Mouse (Mus musculus): ENCODE measurements around the gene Fanca.
"Not testable (repeated sequence)": the region's sequence is repeated elsewhere in the genome, so short reads cannot be mapped to it uniquely, and the experiment has no call there.

Fanca gene

DNA sequence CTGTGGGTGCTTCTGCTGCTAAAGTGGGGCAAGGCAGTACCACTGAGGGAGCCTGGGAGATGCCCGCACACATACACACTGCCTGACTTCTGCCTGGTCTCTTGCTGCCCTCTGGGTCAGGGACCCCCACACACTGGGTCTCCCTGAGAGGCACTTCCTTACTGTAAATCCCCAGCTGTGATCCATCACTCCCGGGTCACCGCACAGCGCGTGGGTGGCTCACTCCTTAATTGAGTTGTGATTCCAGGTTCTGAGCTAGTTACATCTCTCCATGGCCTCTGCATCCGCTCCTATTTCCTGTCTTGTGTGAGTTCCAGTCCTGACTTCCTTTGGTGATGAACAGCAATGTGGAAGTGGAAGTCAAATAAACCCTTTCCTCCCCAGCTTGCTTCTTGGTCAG lies 12.3 kb upstream of the Fanca start:
- no peak for DNase-seq (ENCODE audit: low read depth)

DNA sequence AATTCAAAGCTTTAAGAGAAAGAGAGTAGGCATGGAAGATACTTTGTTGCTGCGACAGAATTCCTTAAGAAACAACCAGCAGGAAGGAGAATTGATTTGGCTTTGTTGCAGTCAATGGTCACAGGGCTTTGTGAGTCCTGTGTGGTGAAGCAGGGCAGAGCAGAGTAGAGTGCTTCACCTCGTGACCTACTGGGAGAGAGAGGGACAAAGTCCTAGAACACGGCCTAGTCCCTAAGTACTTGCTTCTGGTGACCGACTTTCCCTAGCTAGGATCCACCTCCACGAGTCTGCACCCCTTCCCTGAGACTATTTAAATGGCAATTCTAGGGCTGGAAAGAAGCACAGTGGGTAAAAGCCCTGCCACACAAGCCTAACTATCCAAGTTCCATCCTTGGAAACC lies 11.6 kb upstream of the Fanca start:
- no peak for DNase-seq (ENCODE audit: low read depth)

- no peak for DNase-seq (ENCODE audit: low read depth)
Measured at GRCm38 (mm10) chr8:123329350-123329749, 11.0 kb upstream of the Fanca start.

- no peak for DNase-seq (ENCODE audit: low read depth)
Measured at GRCm38 (mm10) chr8:123328552-123328951, 10.2 kb upstream of the Fanca start.

DNA sequence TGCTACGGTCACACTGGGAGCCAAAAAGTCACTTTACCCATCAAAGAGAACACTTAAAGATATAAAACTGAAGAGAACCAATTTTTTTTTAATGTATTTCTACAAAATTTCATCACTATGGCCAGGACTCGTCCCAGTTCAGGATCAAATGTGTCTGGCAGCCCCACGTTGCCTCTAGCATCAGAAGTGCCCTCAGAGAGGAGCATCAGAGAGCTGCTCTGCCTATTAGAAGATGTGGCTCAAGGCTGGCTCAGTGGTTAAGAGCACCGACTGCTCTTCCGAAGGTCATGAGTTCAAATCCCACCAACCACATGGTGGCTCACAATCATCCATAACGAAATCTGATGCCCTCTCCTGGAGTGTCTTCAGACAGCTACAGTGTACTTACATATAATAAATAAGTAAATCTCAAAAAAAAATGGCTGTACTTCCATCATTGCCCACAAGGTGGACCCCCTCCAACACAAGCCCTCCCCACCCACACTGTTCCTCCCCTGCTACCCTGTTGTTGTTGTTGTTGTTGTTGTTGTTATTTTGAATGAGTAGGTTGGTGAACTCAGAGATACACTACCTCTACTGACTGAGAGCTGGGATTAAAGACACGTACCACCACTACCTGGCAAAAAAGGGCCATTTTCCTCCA lies 1.3 kb upstream of the Fanca start:
- DNase-seq (ENCODE audit: low read depth), result peak; percentile 65

GRCm38 (mm10) chr8:123317781-123318466 lies 452 bp downstream of the Fanca start:
- DNase-seq (ENCODE audit: low read depth), result no peak

GRCm38 (mm10) chr8:123308738-123309137 lies 9.6 kb downstream of the Fanca start:
- no peak for DNase-seq (ENCODE audit: low read depth)

DNA sequence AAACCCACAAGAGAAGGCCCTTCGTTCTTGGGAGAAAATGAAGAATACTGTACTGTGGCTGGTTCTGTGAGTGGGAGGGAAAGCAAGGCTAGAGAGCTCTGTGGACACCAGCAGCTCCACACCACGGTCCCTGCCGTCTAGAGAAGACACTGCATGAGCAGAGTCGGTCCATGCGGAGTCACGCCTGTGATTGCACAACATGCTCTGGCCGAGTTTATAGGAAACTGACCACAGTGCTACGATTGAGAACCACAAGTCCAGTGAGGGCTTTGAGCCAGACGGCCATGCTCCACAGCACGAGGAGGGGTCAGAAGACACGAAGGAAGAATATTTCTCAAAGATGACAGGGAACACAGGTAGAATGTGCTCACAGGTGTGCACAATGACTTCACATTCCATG lies 20.1 kb downstream of the Fanca start:
- DNase-seq (ENCODE audit: low read depth), result no peak

GRCm38 (mm10) chr8:123292785-123293184 lies 25.6 kb downstream of the Fanca start:
- no peak for DNase-seq (ENCODE audit: low read depth)

GRCm38 (mm10) chr8:123292281-123292680 lies 26.1 kb downstream of the Fanca start:
- DNase-seq (ENCODE audit: low read depth), result no peak

DNA sequence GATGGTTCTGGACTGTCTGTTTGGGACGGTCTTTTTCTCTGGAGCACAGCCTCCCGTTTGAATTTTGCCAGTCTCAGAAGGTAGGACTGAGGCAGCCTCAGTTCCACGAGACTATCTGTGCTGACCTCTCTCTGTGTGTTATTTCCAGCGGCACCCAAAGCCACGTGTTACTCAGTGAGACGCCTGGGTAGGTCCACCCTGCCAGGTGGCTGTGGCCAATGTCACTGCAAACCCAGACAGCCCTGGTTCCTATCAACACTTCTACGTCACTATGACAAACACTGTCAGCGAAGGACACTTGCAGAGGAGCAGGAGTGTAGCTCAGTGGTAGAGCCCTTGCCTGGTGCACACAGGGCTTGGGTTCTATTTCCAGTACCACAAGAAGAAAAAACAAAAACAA lies 26.7 kb downstream of the Fanca start:
- DNase-seq (ENCODE audit: low read depth), result no peak

- DNase-seq (ENCODE audit: low read depth), result no peak
Measured at GRCm38 (mm10) chr8:123290679-123291078, 27.7 kb downstream of the Fanca start.

DNA sequence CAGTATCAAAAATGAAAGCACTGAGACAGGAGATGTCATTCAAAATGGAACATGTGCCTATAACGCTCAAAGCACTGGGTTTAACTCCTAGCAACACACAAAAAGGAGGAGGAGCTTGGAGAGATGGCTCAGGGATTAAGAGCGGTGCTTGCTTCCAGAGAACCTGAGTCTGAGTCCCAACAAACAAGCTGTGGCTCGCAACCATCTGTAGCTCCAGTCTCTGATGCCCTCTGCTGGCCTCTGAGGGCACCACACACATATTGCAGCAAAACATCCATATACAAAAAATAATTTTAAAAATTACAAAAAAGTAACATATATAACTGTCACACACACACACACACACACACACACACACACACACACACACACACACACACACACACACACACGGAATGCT lies 28.2 kb downstream of the Fanca start:
- no peak for DNase-seq (ENCODE audit: low read depth)

- DNase-seq (ENCODE audit: low read depth), result no peak
Measured at GRCm38 (mm10) chr8:123287362-123287761, 31.0 kb downstream of the Fanca start.

- no peak for DNase-seq (ENCODE audit: low read depth)
Measured at GRCm38 (mm10) chr8:123284493-123284892, 33.9 kb downstream of the Fanca start.

- no peak for DNase-seq (ENCODE audit: low read depth)
Measured at GRCm38 (mm10) chr8:123283991-123284390, 34.4 kb downstream of the Fanca start.

DNA sequence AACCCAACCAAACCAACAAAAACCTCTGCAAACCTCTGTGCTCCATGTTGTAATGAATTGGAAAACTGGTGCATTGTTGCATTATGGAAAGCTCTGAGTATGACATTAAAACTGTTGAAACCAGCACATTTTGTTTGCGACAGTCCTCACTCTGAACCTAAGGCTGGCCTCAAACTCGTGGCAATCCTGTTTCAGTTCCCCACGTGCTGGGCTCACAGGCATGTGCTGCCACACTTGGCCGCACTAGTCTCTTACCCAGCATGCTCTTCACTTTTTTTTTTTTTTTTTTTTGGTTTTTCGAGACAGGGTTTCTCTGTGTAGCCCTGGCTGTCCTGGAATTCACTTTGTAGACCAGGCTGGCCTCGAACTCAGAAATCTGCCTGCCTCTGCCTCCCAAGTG lies 35.4 kb downstream of the Fanca start:
- DNase-seq (ENCODE audit: low read depth), result not testable (repeated sequence)

GRCm38 (mm10) chr8:123280302-123281094 lies 37.9 kb downstream of the Fanca start:
- DNase-seq (ENCODE audit: low read depth), result no peak

GRCm38 (mm10) chr8:123279828-123280227 lies 38.5 kb downstream of the Fanca start:
- DNase-seq (ENCODE audit: low read depth), result no peak

DNA sequence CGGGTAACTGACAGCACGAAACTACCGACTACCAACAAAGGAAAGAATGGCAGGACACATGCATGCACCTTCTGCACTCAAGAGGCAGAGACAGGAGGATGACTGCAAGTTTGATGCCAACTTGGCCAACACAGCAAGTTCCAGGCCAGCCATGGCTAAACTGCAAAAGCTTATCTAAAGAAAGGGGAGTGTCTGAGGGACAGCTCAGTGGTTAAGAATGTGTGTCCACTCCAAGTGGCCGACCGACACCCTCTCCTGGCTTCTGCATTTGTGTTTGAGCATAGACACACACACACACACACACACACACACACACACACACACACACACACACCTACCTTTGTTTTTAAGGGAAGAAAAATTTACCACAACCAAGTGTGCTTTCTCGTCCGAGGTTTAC lies 39.9 kb downstream of the Fanca start:
- no peak for DNase-seq (ENCODE audit: low read depth)

DNA sequence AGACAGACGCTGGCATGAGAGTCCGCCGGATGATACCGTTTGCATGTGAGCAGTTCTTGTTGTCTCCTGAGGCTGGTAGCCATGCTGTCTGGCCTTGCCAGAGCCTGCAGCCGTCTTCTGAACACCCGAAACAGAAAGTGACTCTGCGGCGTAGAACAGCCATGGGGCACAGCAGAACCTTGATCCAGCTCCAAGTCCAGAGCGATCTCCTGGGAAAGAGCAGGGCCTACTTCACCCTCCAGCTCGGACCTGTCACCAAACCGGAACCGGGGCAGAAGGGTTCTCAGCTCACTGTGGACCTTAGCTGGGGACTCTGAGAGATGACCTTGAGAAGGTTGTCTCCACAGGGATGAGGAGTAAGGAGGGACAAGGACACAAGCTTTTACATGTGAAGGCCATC lies 43.3 kb downstream of the Fanca start:
- no peak for DNase-seq (ENCODE audit: low read depth)

GRCm38 (mm10) chr8:123274447-123274846 lies 43.9 kb downstream of the Fanca start:
- no peak for DNase-seq (ENCODE audit: low read depth)

GRCm38 (mm10) chr8:123271901-123272300 lies 46.5 kb downstream of the Fanca start:
- no peak for DNase-seq (ENCODE audit: low read depth)
